Mouse (Mus musculus) E14TG2a.4 (cell line): ENCODE results near the gene Macrod1.

Source experiments
- CTCF ChIP-seq: conservative IDR thresholded peaks from 2 replicates; pipeline ENCODE4 v1.5.1; 2014; ENCODE audit warnings: low read length
- NANOG ChIP-seq: IDR thresholded peaks from 2 replicates; pipeline ENCODE4 v1.6.1; 2014; ENCODE audit warnings: borderline replicate concordance, low read length, mixed read lengths

DNA sequence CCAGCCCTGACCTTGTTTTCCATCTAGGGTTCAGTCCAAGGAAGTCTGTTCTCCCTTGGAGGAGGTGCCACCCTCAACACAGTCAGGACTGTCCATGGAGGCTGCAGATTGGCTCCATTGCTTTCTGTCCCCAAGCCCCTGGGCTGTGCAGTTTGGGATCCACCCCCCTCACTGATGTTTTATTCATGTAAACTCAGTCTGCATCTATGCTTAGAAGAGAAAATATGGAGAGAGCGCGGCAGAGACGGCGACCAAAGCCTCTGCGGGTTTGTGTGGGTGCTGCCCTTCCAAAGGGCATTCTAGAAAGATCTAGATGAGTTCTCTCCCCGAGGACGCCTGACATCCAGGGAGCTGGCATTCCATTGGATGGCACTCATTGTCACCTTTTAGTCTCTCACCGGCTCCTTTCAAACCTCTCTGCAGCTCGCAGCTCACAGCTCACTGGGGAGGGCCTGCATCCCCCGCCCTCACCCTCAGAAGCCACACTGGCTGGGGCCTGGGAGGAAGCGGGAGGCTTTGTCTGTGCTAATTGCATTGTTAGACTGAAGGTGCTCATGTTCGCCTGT is 84.3 kb downstream of the Macrod1 start:
- TF ChIP-seq CTCF: no peak
- TF ChIP-seq NANOG: no peak
